Mouse (Mus musculus): Measurements from ENCODE around the gene Ryk.

DNA sequence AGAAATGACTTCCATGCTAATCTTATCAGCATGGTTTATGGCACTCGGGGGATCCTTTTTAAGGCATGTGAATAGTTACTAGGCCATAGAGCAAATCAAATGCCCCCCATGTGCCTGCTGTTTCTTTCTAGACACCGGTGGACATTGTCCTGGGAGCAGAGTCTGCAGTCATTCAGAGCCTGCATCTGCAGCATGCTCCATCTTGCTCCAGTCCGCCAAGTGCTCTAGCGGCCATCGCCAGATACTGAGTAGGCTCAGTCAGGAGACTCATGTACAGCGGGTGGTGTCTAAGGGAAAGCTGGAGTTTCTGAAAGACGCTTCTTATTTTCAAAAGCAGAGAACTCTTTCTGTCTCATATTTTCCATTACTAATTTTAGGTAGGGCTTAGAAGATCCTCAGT is 67.6 kb downstream of the Ryk start:
- TF ChIP-seq CTCF (IDR thresholded peaks at IDR 0.05; ENCODE audit: control insufficient read depth, insufficient read depth, low read length) (no peak), POLR2A (IDR thresholded peaks at IDR 0.05; ENCODE audit: borderline replicate concordance, control insufficient read depth, low read depth, low read length) (no peak)
